Mouse (Mus musculus) 3T3-L1 (cell line): ENCODE data around the gene Slc33a1.
A peak's percentile ranks its signal among the peaks of the same experiment; 100 is the strongest.

Experiments
- DNase-seq: peaks from one replicate; pipeline ENCODE4 v3.0.0-alpha.2; 2015; ENCODE audit warnings: low read depth, low spot score

The Slc33a1 gene

GRCm38 (mm10) chr3:63964100-63964921 lies at the start of gene Slc33a1:
Gene Slc33a1, minus strand, starts transcription at chr3:63964768.
- peak; percentile 100 for DNase-seq

- DNase-seq, result no peak
These were observed 24.3 kb upstream of the Slc33a1 start for GRCm38 (mm10) chr3:63988722-63989440.

- DNase-seq, result no peak
These were observed 22.1 kb upstream of the Slc33a1 start for GRCm38 (mm10) chr3:63986656-63987055.

DNA sequence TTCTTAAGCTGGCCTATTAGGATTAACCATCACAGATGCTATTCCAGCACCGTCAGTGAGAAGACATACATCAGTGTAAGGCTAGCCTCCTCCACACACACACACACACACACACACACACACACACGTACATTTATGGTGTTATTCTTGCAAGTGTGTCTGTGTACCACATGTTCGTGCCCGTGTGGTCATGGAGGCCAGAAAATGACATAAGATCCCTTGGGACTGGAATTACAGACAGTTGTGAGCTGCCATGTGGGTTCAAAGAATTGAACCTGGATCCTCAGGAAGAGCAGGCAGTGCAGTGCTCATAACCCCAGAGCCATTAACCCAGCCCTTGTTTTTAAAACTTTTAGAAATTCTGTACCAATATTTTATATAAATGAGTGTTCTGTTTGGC lies 13.3 kb upstream of the Slc33a1 start:
- no peak for DNase-seq

DNA sequence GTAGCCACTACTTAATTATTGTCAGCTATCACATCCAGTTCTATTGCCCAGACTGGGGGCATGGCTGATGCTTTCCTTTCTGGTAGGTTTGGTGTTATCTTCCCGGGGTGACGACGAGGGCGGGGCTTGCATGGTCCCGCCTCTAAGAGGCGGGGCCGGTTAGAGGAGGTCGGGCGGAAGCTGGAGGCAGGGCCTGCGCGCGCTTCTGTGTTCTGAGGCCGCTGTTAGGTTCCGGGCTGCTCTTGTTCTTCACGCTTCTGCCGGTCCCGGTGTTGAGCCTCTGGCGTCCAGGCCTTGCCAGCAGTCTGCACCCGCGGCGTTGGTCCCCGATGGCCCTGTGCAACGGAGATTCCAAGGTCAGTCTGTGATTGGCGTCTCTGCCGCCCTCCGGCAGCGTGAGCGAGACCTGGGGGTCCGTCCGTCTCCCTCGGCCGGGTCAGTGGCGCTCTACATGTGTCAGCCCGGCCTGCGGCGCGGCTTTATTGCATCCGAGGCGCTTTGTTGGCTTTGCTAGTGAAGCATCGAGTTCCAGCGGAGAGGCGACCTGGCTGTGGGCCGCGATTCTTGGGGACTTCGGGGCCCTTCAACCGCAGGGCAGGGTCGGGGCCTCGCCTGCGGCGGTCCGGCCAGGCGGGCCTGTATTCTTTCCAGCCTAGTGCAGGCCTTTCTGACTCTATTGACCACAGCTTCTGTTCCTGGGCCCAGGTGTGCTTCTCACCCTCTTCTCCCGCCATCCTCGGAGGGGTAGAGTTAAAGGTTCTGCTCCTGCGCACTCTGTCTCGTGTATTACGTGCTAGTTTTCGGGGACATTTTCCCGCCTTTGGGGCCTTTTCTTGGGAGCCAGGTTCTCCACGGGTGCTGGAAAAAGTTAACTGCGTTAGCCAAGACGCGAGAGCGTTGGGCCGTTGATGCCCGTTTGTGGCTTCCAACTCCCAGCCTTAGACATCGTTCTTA lies 11.7 kb upstream of the Slc33a1 start, which contains the start of gene Gmps:
Gene Gmps, plus strand, starts transcription at position 152 of the 954 bp plus-strand sequence.
- DNase-seq, result peak; percentile 96

GRCm38 (mm10) chr3:63965929-63966328 lies 1.4 kb upstream of the Slc33a1 start:
- no peak for DNase-seq

DNA sequence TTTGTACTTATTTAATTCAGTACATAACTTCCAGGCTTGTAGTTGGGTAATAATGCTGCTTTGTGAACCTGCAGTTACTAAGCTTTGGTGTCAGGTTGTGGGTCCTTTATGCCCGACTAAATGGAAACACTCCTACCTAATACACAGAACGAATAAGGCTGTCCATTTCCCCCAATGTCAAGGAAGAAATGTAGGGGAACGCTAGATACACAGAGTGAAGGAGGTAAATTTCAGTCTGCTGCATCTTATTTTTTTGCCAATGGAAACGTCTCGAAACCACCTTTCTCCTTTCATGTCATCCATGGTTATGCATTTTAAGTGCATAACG lies 318 bp upstream of the Slc33a1 start:
- DNase-seq, result no peak

GRCm38 (mm10) chr3:63963421-63964099 lies 1.0 kb downstream of the Slc33a1 start:
- peak; percentile 54 for DNase-seq

GRCm38 (mm10) chr3:63949837-63950236 lies 14.7 kb downstream of the Slc33a1 start:
- DNase-seq, result no peak

GRCm38 (mm10) chr3:63941204-63941850 lies 23.2 kb downstream of the Slc33a1 start:
- DNase-seq, result peak; percentile 87

DNA sequence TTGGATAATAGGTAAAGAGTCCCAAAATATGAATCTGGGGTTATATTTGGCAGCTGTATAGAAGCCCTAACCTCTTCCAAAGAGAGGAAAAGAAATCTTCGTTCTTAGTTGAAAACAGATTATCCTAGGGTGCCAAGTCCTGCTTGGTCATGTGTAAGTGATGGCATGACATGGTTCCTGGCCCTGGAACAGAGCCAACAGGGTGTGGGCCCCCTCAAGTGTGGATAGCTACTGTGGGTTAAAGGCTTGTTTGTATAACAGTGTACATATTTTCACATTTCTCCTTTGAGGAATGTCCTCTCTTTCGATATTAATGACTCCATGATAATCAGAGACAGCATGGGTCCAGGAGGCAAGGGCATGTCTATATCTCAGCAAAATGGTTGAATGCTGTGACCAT lies 25.6 kb downstream of the Slc33a1 start:
- no peak for DNase-seq

DNA sequence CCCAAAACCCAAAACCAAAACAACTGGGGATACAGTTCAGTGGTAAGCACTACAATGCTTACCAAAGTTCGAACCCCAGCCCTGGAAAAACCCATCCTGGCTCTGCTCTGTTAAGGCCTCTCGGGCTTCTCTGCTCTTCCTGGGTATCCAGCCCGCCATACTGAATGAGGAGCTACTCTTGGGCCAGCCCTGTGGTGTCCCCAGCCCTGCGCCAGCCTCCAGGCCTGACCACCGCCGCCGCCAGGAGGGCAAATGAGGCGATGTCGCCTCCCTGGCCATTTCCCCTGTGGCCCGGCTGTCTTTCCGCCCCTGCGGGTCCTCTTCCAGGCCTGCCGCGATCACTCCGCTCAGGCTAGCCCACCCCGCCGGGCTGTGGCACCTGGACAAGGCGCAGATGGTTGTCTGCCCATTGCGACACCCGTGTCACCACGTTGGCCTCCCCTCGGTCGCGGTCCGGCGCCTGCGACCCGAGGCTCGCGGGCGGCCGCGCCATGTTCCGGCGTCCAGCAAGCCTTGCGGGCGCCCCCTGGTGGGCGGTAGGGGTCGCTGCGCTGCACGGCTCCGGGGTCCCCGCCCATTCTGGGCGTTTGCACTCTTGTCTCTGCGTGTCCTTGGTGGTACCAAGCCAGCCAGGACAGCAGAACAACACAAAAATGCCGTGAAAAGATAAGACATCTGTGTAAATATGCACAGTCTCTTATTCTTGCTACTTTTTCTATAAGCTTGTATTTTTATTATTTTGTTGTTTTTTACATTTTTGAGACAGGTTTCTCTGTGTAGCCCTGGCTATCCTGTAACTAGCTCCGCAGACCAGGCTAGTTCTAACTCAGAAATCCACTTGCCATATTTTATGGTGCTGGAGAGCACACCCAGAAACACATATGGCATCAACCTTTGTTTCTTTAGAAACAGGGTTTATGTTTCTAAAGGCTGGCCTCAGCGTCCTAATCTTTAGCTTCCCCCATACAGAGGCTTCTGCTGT lies 35.4 kb downstream of the Slc33a1 start, which contains the start of gene E130311K13Rik:
Gene E130311K13Rik, minus strand, starts transcription at position 595 of the 982 bp plus-strand sequence.
- DNase-seq, result peak; percentile 83

- peak; percentile 57 for DNase-seq
These were observed 44.9 kb downstream of the Slc33a1 start for GRCm38 (mm10) chr3:63919634-63920033.

DNA sequence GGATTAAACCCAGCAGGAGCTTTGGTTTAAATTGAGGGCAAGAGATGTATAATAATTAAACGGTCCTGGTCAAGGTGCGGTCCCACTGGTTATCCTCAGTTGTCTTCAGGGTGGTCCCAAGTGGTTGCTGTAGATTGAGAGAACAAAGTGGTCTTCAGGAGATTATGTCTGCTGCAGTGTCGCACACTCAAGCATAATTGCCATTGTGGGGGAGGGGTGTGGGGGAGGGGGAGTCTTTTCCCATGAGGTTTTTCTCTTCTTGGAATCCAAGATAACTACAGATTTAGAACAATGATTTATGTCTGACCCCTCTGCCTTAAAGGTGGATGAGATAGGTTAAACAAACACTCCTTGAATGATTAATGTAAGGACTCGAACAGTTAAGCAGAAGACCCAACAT lies 54.3 kb downstream of the Slc33a1 start:
- DNase-seq, result no peak

DNA sequence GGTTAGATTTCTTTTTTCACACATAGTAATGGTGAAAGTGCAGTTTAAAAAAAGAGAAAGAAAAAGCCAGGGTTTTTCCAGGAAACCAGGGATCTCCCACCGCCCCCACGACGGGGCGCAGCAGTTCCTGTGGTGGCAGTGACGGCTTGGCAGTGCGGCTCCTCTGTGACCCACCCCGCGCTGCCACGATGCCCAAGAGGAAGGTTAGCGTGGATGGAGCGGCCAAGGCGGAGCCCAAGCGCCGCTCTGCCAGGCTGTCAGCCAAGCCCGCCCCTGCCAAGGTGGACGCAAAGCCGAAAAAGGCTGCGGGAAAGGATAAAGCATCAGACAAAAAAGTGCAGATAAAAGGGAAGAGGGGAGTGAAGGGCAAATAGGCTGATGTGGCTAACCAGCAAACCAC lies 59.3 kb downstream of the Slc33a1 start:
- no peak for DNase-seq

DNA sequence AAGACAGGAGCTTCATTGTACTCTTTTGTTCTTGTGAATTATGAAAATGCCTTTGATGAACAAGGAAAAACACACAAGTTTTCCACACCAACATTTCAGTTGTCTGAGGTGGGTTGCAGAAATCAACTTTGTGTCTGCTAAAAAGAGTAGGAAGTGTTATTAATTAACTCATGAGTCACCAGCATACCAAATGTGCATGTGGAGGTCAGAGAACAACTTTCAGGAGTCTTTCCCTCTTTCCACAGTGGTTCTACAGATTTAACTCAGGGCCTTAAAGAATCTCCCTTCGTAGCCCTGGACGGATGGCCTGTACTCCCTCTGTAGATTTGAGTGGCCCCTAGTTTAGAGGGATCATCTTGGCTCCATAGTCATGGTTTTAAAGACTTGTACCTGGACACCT lies 60.4 kb downstream of the Slc33a1 start:
- DNase-seq, result no peak

GRCm38 (mm10) chr3:63900021-63900571 lies 64.5 kb downstream of the Slc33a1 start:
- DNase-seq, result no peak

- no peak for DNase-seq
These were observed 65.3 kb downstream of the Slc33a1 start, which contains the start of gene Plch1 for GRCm38 (mm10) chr3:63899309-63899695. Gene Plch1, minus strand, starts transcription at chr3:63899472.
